Mouse (Mus musculus): ENCODE results near the gene Cyp24a1.

DNA sequence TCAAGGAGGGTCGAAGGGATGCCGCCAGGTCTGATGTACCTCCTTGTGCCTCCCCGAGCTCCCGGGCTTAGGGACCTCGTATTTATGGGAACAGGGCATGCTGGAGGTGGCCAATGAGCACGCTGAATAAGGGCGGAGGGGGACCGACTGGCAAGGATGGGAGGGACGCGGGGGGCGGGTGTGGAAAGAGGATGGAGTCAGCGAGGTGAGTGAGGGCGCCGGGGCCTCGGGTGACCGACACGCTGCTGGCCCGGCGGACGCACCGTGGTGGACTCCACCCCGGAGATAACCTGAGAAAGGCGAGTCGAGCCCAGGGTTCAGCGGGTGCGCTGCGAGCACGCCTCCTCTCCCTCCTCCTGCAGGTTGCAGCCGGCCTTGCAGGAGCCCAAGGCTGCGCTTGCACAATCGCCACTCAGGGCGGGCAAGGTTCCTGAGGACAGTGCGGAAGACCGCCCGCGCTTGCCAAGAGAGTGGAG is at the start of gene Cyp24a1:
- TF ChIP-seq POLR2A (IDR thresholded peaks at IDR 0.05; ENCODE audit: low read depth, low read length) (no peak), CTCF (IDR thresholded peaks at IDR 0.05; ENCODE audit: borderline replicate concordance, insufficient read depth, low read length) (no peak)

Data from embryonic fibroblast, embryonic 13.5 days (primary cell).